Mouse (Mus musculus) heart, embryonic 11.5 days (tissue): ENCODE measurements around the gene Atf3. TPM values are rescaled to one million over a fixed set of nuclear protein-coding genes. Genes with fewer than 3 reads are reported as not detected.

Experiments
- ATAC-seq: fragments of 200-750 bp; cut with Nextera tagmentation; replicated peaks from 2 replicates; pipeline ENCODE4 v1.8.0; 2017; ENCODE audit warnings: moderate library complexity; ENCODE audit not compliant: insufficient number of reproducible peaks, low FRiP score, low TSS enrichment
- H3K27ac ChIP-seq: fragments of 300-500 bp; sonication (generic); 2 replicates; pipeline ENCODE4 v1.5.1; 2014; ENCODE audit warnings: mild to moderate bottlenecking, low read depth, low read length
- H3K27me3 ChIP-seq: fragments of 300-500 bp; sonication (generic); 2 replicates; pipeline ENCODE4 v1.6.1; 2014; ENCODE audit warnings: mild to moderate bottlenecking, low read length, mixed read lengths; ENCODE audit not compliant: control insufficient read depth, insufficient read depth
- H3K36me3 ChIP-seq: fragments of 300-500 bp; sonication (generic); 2 replicates; pipeline ENCODE4 v1.6.1; 2014; ENCODE audit warnings: mild to moderate bottlenecking, low read length, moderate library complexity, mixed read lengths; ENCODE audit not compliant: control insufficient read depth, insufficient read depth
- H3K4me1 ChIP-seq: fragments of 300-500 bp; sonication (generic); 2 replicates; pipeline ENCODE4 v1.6.1; 2014; ENCODE audit warnings: low read length; ENCODE audit not compliant: control insufficient read depth, insufficient read depth
- H3K4me2 ChIP-seq: fragments of 300-500 bp; sonication (generic); 2 replicates; pipeline ENCODE4 v1.6.1; 2014; ENCODE audit warnings: mild to moderate bottlenecking, moderate library complexity
- H3K4me3 ChIP-seq: fragments of 300-500 bp; sonication (generic); 2 replicates; pipeline ENCODE4 v1.5.1; 2014; ENCODE audit warnings: low read depth, low read length
- H3K9ac ChIP-seq: fragments of 300-500 bp; sonication (generic); 2 replicates; pipeline ENCODE4 v1.6.1; 2014; ENCODE audit warnings: mild to moderate bottlenecking, low read depth, low read length, moderate library complexity
- H3K9me3 ChIP-seq: fragments of 300-500 bp; sonication (generic); replicated peaks from 2 replicates; pipeline ENCODE4 v1.6.1; 2016; ENCODE audit warnings: low read length; ENCODE audit not compliant: control insufficient read depth
- WGBS: fragments of 180-500 bp; shearing (Covaris S2); extraction: QIAGEN DNeasy Blood & Tissue Kit; methylation state at CpG from one replicate; pipeline ENCODE4 v1.1.7; 2014; ENCODE audit not compliant: insufficient replicate concordance; 5-methylcytosine and 5-hydroxymethylcytosine counted together
- polyA plus RNA-seq: library from polyadenylated mRNA; unstranded; fragments of >200 nt; fragmentation: Nextera tagmentation; extraction: Ambion mirVana; gene quantifications from 2 replicates; pipeline ENCODE4 v1.2.1, GENCODE M21; 2014

Gene Atf3
- polyA plus RNA-seq, 1 experiment from 2014 or later, result 13.7 TPM

DNA sequence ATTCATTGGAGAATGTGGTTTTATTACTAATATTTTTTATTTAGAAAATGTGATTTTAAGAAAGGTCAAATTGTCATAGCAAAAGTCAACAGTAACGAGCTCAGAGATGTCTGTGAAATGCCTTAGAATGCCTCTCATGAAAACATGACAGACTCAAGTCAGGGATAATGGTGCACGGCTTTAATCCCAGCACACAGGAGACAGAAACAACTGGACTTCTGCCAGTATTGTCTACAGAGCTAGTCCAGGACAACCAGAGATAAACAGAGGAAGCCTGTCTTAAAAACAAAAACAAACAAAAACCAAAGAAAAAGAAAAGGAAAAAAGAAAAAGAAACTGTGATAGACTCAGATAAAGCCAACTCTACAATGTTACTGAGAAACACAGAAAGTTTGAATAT lies 6.7 kb downstream of the Atf3 start:
- 37% methylated on average over 2 of the region's 2 CpGs for WGBS
- H3K27ac ChIP-seq, result no peak overlapping the region
- H3K9me3 ChIP-seq, result no peaks in the 10 kb centered on the region
- H3K4me2 ChIP-seq, result no peak overlapping the region
- H3K9ac ChIP-seq, result no peak overlapping the region
- ATAC-seq, result no peak
- no peak overlapping the region for H3K4me3 ChIP-seq
- H3K36me3 ChIP-seq, result no peaks in the 10 kb centered on the region
- H3K4me1 ChIP-seq, result peaks cover under 1% of the 10 kb centered on the region; the same call in 1 of the 2 replicates
- no peaks in the 10 kb centered on the region for H3K27me3 ChIP-seq

DNA sequence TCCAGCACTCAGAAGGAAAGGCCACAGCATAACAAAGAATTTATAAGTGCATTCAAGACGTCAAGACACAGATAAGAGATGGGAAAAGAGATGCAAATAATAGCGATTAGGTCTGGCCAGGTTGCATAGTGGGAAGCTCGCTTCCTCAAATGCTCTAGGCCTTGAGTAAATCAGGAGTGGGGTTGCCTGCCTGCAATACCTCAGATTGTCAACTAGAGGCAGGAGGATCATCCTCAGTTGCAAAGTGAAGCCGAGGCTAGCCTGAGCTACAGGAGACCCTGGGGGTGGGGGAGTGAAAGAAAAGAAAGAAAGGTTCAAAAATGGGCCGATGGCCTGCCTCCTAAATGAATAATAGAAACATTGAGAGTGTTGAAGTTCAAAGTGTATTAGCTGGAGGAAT lies 12.0 kb downstream of the Atf3 start:
- 71% methylated on average over 5 of the region's 5 CpGs for WGBS
- no peak for ATAC-seq
- Histone ChIP-seq H3K4me2 (no peak overlapping the region), H3K36me3 (no peaks in the 10 kb centered on the region), H3K9me3 (no peaks in the 10 kb centered on the region), H3K4me3 (no peak overlapping the region), H3K4me1 (no peaks in the 10 kb centered on the region), H3K9ac (no peak overlapping the region), H3K27ac (no peak overlapping the region), H3K27me3 (no peaks in the 10 kb centered on the region)

DNA sequence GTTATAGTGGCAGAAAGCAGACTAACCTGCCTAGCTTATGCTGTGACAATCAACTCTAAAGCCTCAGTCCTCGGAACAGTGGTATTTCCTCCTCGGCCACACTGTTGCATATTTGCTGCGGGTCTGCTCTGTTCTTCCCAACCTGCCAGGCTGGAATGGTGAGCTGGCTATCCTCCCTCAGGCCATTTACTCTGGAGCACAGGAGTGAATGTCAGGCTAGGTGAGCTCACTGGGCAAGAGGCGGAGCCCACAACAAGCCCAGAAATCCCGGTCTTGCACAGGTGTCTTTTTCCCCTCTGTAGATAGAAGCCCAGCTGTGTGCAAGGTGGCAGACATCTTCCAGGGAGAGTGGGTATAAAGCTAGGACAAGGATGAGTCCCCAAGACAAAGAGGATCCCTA lies 13.0 kb downstream of the Atf3 start:
- H3K4me3 ChIP-seq, result no peak overlapping the region
- no peaks in the 10 kb centered on the region for H3K36me3 ChIP-seq
- H3K9me3 ChIP-seq, result no peaks in the 10 kb centered on the region
- no peak overlapping the region for H3K4me2 ChIP-seq
- no peaks in the 10 kb centered on the region for H3K27me3 ChIP-seq
- no peaks in the 10 kb centered on the region for H3K4me1 ChIP-seq
- 65% methylated on average over 5 of the region's 5 CpGs for WGBS
- H3K27ac ChIP-seq, result no peak overlapping the region
- H3K9ac ChIP-seq, result no peak overlapping the region
- no peak for ATAC-seq

DNA sequence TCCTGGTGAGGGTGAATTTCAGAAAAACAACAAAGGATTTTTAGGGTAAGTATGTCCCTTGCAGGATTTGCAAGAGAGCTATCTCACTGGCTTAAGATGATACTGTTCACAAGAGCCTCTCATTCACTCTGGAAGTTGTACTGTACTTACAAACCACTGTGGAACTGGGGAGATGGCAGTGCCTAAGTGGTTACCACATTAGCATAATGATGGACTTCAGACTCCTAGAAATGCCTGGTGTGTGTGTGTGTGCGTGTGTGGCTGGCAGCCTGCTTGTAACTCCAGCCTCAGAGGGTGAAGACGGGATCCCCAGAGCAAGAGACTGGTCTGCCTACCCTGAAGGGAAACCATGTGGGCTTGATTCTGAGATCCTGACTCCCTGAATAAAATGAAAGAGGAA lies 14.3 kb downstream of the Atf3 start:
- no peak overlapping the region for H3K9ac ChIP-seq
- no peaks in the 10 kb centered on the region for H3K36me3 ChIP-seq
- no peaks in the 10 kb centered on the region for H3K4me1 ChIP-seq
- no peak for ATAC-seq
- no peaks in the 10 kb centered on the region for H3K27me3 ChIP-seq
- WGBS, result 65% methylated on average over 2 of the region's 2 CpGs
- H3K4me2 ChIP-seq, result no peak overlapping the region
- no peak overlapping the region for H3K27ac ChIP-seq
- no peak overlapping the region for H3K4me3 ChIP-seq
- no peaks in the 10 kb centered on the region for H3K9me3 ChIP-seq

DNA sequence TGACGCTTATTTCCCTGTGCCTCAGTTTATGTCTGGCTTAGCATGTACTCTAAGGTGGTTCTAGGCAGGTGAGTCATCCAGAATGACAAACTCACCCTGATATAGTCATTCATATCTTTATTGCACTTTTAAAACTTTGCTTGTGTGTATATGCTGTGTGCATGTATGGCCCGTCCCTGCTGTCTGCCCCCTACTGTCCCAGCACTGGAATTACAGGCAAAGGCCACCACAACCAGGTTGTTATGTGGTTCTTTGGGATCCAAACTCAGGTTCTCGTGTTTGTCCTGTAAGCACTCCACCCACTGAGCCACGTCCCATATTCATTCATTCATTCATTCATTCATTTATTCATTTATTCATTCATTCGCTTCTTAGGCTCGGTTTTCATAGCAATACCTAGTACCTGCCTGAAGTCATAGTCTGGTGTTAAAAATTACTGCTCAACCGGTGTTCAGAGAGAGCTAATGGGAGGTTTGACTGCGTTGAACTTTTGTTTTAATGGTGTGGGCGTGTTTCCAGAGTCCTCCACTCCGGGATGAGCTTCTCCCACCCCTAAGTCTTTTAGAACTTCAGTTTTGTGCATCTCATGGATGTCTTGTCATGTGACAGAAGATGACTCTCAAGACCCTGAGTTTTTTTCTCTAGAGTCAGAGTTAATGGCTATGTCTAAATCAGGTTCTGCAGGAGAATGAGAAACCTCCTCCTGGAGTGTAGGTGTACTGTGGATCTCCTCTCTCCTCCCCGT lies 15.5 kb downstream of the Atf3 start:
- Histone ChIP-seq H3K27ac (no peak overlapping the region), H3K36me3 (no peaks in the 10 kb centered on the region), H3K27me3 (no peaks in the 10 kb centered on the region), H3K9ac (no peak overlapping the region), H3K4me1 (no peaks in the 10 kb centered on the region), H3K9me3 (no peaks in the 10 kb centered on the region), H3K4me2 (no peak overlapping the region), H3K4me3 (no peak overlapping the region)
- ATAC-seq, result no peak
- WGBS, result 77% methylated on average over 11 of the region's 11 CpGs

DNA sequence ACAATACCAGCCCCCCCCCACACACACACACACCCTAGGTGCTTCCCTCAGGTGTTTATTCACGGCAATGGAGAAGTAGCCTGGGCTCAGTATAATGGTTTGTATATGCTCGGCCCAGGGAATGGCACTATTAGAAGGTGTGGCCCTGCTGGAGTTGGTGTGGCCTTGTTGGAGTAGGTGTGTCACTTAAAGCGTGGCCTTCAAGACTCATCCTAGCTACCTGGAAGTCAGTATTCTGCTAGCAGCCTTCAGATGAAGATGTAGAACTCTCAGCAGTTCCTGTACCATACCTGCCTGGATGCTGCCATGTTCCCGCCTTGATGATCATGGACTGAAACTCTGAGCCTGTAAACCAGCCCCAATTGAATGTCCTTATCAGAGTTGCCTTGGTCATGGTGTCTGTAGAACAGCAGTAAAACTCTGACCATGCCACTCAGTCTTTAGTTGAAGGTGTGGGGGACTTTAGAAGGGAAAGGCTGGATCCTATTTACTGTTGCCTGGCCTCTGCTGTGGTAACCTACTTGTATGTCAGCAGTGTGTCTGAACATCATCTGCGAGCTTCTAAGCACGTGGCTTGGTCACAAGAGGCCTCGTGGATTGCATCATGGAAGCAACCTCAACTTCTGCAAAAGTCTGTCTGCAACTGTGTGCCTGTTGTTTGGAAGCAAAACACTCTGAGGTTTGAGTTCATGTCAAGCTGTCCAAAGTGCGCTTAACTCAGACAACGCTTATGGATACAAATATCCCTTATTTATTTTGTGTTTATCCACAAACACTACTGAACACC lies 16.8 kb downstream of the Atf3 start:
- Histone ChIP-seq H3K36me3 (no peaks in the 10 kb centered on the region), H3K4me1 (no peaks in the 10 kb centered on the region), H3K27me3 (no peaks in the 10 kb centered on the region), H3K9me3 (no peaks in the 10 kb centered on the region), H3K27ac (no peak overlapping the region), H3K4me3 (no peak overlapping the region), H3K9ac (no peak overlapping the region), H3K4me2 (no peak overlapping the region)
- 78% methylated on average over 9 of the region's 9 CpGs for WGBS
- ATAC-seq, result no peak

DNA sequence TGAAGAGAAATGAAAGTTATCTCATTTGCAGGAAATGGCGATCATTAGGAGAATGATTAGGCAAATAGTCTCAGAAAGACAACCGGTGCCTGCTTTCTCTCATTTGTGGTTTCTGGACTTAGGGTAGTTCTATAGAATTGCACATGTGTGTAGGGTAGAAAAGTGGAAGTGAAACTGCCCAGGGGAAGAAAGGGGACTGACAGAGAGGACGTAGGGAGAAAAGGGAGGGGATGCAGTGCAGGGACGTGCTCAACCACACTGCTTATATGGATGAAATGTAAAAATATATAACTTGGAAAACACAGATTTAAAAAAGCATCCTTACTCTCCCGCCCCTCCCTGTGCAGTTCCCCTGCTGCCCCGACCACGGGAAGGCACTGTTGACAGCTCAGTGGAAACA lies 19.9 kb downstream of the Atf3 start:
- Histone ChIP-seq H3K36me3 (no peaks in the 10 kb centered on the region), H3K4me3 (no peak overlapping the region), H3K27ac (no peak overlapping the region), H3K9ac (no peak overlapping the region), H3K27me3 (no peaks in the 10 kb centered on the region), H3K9me3 (no peaks in the 10 kb centered on the region), H3K4me2 (no peak overlapping the region), H3K4me1 (no peaks in the 10 kb centered on the region)
- 55% methylated on average over 7 of the region's 7 CpGs for WGBS
- no peak for ATAC-seq

DNA sequence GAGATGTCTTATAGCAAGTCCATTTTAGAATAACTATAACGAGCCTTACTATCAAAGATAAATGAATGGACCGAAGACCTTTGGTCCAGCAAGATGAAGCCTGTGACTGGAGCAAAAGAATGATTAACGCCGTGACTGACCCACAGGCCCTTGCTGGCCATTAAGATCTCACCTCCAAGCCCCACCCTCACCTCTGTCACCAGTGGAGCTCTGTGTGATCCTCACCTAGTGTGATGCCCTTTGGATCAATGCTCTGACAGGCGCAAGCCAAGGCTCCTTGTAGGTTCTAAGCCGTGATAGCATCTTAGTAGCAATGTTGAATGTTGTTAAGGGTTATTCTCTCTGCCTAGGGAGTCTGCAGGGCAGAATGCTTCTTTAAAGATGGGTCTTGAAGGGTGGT lies 21.8 kb downstream of the Atf3 start:
- ATAC-seq, result no peak

More for the DNA sequence above, 21.8 kb downstream of the Atf3 start:
- H3K9ac ChIP-seq, result no peak overlapping the region
- no peaks in the 10 kb centered on the region; the same call in 1 of the 2 replicates for H3K27me3 ChIP-seq
- no peak overlapping the region for H3K27ac ChIP-seq
- no peak overlapping the region for H3K4me2 ChIP-seq
- no peak overlapping the region for H3K4me3 ChIP-seq
- H3K36me3 ChIP-seq, result no peaks in the 10 kb centered on the region
- 86% methylated on average over 6 of the region's 6 CpGs for WGBS
- no peaks in the 10 kb centered on the region for H3K9me3 ChIP-seq
- H3K4me1 ChIP-seq, result no peaks in the 10 kb centered on the region
